Mouse (Mus musculus) kidney, postnatal 10 days (tissue): Measurements from ENCODE around the gene Cyp2c68.
"Not testable (repeated sequence)": the region's sequence is repeated elsewhere in the genome, so short reads cannot be mapped to it uniquely, and the experiment has no call there.

Experiments used
- DNase-seq: peaks from one replicate; pipeline ENCODE4 v3.0.0; 2021; ENCODE audit warnings: mixed read lengths

Cyp2c68 gene

GRCm38 (mm10) chr19:39740920-39741319, at the start of gene Cyp2c68:
Cyp2c68 (minus strand) TSS chr19:39741054.
- DNase-seq = no peak

- not testable (repeated sequence) for DNase-seq
These were observed 44.6 kb upstream of the Cyp2c68 start for GRCm38 (mm10) chr19:39785458-39785857.

GRCm38 (mm10) chr19:39745357-39745756, 4.5 kb upstream of the Cyp2c68 start:
- DNase-seq = no peak

- not testable (repeated sequence) for DNase-seq
These were observed 3.5 kb upstream of the Cyp2c68 start for GRCm38 (mm10) chr19:39744361-39744760.

GRCm38 (mm10) chr19:39711116-39711515, 29.7 kb downstream of the Cyp2c68 start:
- DNase-seq = not testable (repeated sequence)

GRCm38 (mm10) chr19:39665650-39666049, 75.2 kb downstream of the Cyp2c68 start:
- DNase-seq = not testable (repeated sequence)

- no peak for DNase-seq
These were observed 88.5 kb downstream of the Cyp2c68 start for GRCm38 (mm10) chr19:39652381-39652780.

- DNase-seq = no peak
These were observed 91.9 kb downstream of the Cyp2c68 start, which contains the start of gene Cyp2c67 for GRCm38 (mm10) chr19:39648938-39649337. Cyp2c67 (minus strand) TSS chr19:39649051.

- no peak for DNase-seq
These were observed 93.3 kb downstream of the Cyp2c68 start for GRCm38 (mm10) chr19:39647519-39647918.

GRCm38 (mm10) chr19:39644551-39644950, 96.3 kb downstream of the Cyp2c68 start:
- DNase-seq = not testable (repeated sequence)
